Mouse (Mus musculus): Measurements from ENCODE around the gene Cdx2.

DNA sequence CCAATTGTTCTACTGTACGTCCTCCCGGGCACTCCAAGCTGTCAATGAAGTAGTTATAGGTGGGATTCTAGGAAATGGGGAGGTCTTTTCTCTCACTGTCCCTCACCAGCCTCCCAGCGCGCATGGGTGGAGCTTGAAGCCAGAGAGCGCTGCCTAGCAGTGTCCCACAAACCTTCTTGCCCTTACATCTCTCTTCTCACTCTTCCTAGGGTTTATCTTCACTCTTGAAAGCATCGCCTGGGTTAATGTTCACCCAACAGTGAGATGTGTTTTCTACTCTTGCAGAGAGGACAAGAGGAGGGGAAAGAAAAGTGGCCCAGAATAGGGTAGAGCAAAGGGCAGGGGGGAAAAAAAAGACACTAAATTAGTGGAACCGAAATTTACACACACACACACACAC is 10.3 kb upstream of the Cdx2 start:
- TF ChIP-seq TAL1 (IDR thresholded peaks at IDR 0.05; ENCODE audit: low read length) (no peak), GATA1 (IDR thresholded peaks at IDR 0.05; ENCODE audit: low read length) (no peak)

Measured in erythroblast, embryonic 14.5 days (primary cell).